Mouse (Mus musculus) neural tube, embryonic 10.5 days (tissue): ENCODE measurements around the gene Fcgrt.

Source experiments
- DNase-seq: peaks from one replicate; pipeline ENCODE4 v3.0.0-alpha.2; 2017; ENCODE audit warnings: low spot score; ENCODE audit errors: extremely low spot score

Fcgrt gene

DNA sequence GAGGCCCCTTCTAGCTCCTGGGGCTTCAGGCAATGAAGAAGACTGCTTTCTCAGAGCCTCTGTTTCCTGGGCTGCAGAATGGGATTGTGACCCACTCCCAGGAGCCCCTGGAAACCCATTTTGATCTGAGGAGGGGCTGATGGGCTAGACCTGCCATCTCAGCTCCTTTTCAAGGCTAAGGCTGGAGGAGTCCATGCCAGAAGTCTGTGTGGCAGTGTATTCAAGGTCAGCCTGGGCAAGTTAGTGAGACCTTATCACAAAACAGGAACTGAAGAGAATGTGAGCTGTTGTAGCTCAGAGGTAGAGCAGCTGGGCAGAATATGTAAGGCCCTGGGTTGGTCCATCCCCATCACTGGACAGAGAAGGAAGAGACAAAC lies 46.7 kb downstream of the Fcgrt start:
- DNase-seq = no peak

DNA sequence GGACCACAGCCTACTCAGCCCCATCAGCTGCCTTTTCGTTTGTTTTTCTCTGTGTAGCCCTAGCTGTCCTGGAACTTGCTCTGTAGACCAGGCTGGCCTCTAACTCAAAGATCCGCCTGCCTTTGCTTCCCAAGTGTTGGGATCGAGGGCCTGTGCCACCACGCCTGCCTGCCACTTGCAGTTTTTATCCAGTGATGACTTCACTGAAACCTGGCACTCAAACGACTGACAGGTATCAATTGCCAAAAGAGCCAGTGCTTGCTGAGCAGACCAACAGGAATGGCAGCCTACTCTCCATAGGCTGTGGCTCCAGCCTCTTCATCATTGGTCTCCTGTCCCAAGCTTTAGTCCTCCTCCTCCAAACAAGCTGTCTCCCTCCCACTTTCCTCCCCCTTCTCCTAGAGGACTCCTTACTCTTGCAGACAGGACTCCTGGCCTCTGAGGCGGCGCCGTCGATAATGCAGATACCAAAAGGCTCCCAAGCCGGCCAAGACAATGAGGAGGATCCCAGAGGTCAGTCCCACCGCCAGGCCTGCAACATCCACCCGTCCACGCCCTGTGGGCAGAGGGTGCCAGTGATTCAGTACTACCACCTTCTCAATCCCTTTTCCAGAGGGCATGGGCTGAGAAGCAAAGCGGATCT lies 47.2 kb downstream of the Fcgrt start:
- DNase-seq = no peak

DNA sequence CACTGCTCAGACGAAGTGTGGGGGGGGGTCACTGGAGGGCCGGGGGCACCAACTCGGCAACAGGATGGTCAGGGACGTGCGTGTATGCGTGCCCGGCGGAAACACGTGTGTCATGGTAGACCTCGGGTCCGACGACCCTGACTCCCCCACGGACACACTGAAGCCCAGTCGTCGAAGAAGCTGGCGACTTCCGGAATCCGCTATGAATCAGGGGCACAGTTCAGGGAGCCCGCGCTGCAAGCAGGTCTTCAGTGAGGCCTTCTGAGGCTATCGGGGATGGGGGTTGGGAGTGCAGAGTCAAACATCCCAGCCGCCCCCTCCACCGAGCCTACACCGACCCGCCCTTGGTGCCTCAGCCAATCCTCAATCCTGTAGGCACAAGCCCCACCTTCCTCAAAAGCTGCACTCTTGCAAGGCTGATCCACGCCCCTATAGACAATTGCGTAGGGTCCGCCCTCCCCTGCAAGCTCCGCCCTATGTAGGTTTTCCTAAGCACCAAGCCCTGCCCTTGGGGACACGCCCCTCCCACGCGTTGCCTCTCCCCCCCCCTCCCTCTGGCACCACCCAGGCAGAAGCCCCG lies 49.6 kb downstream of the Fcgrt start:
- peak; percentile 91 for DNase-seq

DNA sequence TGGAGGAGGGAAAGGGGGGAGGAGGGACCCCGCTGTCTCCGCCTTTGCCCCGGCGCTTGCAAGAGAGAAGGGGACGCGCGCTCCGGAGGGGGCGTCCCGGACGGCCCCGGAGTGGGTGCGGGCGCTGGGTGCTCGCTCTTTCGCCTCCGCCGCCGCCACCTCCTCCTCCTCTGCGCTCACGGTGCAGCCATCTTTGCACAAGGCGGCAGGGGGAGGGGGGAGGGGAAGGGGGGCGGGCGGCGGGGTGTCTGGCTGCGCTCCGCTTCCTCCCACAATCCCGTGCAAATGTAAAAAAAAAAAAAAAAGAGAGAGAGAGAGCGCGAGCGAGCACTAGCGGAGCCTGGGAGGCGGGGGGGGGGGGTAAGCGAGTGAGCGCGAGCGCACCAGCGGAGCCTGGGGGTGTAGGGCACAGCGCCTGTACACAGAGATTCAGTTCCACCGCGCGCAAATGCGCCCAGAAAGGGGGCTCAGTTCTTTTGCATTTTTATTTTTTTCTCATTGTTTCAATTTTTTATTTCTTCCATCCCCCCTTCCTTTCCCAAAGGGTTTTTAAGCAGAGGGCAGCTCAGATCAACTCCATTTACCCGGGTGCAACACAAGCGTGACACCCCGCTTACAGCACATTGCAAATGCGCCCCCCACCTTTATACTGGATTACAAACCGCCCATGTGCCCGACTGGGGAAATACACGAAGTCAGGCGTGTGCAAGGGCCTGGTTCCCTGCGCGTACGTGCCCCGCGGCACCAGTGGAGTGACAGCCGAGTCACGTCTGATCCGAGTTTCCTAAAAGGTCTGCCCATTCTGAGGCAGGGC lies 50.3 kb downstream of the Fcgrt start:
- peak; percentile 85 for DNase-seq

DNA sequence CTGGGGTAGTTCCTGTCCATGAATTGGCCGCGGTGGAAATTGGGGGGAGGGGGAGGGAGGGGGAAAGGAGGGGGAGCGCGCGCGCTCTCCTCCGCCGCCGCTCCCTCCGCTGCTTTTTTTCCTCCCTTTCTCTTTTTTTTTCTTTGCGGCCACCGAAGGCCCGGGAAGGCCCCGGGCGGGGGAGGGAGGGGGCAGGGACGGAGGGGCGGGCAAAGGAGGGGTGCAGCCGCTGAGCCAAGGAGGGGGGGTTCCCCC lies 50.9 kb downstream of the Fcgrt start, which contains the start of gene Prr12:
Gene Prr12 (minus strand): TSS at position 20 of the 255 bp plus-strand sequence.
- no peak for DNase-seq

DNA sequence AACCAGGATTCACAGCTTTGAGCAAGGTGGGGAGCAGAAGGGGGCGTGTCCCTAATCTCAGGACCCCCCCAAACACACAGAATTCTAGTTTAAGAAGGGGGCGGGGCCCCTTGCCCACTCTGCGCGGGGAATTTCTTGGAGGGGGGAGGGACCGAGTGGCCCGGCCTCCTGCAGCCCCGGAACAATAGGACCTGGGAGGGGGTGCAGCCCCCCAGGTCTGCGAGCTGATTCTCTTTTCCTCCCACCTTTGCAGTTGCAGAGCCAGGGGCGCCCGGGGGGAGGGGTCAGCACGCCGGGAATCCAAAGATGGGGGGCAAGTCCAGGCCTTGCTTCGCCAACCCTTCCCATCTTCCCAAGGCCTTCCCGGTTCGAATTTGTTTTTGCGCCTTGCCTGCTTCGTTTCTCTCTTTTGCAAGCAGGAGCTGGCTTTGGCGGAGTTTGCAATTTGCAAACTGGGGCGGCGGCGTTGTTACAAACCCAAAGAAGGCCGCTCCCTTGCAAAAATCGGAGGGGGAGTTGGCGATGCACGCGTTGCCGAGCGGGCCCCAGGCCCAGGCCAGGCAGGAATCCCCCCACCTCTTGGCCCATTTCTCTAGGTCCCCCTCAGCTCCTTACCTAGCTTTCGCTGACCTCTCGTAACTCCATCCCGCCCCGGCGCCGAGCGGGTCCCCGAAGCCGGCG lies 51.3 kb downstream of the Fcgrt start:
- DNase-seq = no peak

DNA sequence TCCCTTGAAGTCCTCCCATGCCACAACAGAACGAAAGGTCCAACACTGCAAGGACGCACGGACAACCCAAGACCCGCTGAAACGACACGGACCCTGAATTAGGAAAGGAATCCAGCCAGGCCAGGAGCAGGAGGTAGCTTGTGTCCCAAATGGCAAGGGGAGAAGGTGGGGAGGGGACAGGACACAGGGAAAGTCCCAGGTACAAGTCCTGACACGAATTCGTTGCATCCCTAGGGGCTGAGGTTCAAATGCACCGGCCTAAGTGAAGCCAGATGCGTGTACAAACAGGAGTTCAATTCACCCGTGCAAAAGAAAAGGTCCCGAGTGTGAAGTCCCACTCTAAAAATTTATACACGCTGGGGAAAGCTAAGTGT lies 52.1 kb downstream of the Fcgrt start:
- peak; percentile 34 for DNase-seq

DNA sequence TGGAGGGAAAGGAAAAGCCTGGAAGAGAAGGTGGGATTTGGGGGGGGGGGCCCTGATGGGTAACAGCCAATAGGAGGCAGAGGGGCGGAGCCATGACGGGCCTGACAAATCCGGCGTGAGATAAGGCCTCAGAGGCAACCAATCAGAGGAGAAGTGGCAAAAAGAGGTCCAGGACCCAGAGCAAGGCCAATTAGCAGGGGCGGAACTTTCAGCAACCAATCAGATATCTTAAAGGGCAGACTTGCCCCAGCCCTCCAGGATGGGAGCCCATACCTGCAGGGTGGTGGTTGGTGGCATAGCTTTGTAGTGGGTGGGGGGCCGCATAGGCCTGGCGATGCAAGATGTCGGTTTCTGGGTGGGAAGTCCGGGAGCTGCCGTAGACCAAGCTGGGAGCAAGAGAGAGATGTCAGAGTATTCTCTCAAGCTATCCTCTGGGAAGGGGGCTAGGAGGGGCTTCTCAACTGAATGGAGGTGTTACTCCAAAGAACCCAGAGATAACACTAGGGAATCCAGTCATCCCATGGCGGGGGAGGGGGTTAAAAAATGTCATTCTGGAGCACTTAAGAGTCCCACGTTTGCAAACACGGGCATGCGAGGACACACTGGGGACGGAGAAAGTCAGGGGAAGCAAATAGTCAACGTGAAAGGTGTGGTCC lies 52.6 kb downstream of the Fcgrt start:
- peak; percentile 79 for DNase-seq

DNA sequence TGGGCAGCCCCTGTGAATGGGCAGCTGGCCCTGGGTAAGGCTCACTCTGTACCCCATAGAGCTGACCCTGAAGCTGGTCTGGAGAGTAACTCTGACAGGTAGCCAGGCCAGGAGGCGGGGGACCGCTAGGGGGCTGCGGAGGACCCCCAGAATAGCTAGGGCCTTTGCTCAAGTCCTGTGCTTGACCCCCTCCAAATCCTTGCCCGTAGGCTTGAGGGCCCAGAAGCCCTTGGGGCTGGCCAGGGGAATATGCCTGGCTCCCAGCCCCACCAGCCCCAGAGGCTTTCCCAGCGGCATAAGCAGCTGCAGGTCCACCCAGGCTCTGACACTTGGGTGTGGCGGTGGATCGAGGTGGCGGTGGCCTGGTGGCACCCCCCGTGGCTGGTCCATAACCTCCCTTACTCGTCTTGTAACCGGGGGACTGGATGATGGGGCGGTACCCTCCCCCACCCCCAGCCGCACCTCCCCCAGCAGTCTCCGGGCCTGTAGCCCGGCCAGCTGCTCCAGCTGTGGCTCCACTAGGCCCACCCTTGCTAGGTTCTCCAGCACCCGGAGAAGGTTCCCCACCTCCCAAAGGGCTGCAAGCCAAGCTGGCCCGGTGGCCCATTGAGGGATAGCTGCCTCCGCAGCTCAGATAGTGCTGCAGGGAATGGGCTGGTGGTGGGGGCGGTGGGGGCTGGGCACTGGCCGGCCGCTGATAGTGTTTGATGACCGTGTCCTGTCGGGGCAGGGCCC lies 54.6 kb downstream of the Fcgrt start:
- no peak for DNase-seq

DNA sequence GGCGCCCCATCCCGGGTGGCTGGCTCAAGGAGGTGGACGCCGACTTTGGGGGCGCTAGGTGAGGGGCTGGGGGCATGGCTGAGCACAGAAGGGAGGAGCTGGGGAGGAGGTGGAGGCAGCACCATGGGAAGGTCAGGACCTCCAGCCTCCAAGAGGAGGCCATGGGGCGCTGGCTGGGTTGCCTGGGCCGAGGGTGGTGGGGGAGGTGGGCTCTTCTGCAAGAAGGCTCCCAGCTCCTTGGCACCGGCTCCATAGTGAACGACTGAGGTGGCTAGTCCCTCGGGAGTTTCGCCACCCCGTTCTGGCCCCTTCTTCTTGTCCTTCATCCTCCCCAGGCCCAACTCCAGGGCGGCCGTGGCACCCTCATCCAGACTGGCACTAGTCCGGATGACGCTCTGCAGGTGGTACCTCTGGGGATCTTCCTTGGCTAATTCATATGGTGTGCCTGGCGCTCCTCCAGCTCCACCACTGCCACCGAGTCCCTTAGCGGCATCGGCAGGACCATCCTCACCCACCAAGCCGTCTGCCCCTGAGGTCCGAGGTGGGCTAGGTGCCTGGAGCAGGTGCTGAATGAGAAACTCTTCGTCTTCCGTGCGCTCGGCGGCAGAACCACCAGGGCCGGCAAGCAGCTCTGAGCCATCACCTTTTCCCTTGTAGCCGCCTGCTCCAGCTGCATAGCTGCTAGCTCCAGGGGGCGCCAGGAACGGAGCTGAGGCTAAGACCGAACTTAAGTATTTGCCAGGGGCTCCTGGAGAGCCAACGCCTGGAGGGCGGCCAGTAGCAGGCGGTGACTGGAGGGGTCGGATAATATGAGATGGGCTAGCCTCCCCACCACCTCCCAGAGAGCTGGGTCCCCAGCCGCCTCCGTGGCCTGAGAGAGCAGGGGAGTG lies 55.4 kb downstream of the Fcgrt start:
- no peak for DNase-seq

DNA sequence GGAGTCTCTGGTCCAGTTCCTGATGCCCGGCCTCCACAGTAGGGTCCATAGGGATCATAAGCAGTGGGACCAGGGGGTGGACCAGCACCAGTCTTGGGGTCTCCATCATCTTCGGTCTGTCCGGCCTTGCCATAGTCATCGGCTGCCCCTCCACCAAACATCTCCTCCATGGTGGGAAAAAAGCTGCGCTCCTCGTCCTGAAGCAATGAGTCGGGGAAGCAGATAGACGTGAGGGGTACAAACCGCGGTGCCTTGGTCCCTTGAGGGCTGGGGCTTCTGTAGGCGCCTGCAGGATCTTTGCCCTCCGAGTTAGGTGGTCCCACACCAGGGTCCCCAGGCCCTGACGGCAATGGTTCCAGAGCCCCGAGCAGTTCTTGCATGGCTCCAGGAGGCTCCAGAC lies 56.2 kb downstream of the Fcgrt start:
- no peak for DNase-seq

DNA sequence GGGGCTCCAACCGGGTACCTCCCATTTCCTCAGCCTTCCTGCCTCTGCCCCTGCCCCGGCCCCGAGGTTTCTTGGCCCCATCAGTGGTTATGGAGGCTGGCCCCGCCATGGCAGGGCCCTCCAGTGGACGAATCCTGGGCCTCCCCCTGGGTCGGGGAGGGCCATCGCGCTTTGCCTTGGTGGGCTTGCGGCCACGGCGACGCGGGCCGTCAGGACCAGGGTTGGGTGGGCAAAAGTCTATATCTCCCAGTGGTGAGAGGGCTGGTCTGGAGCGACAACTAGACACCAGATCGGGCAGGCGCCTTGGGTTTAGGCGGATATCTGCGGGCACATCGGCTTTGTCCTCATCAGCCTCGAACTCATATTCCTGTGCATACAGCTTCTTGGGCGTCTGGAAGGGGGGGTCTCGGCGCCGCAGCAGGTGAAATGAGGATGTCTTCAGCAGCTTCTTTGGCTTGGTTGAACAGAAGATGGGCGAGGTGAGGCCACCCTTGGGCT lies 56.7 kb downstream of the Fcgrt start:
- no peak for DNase-seq

DNA sequence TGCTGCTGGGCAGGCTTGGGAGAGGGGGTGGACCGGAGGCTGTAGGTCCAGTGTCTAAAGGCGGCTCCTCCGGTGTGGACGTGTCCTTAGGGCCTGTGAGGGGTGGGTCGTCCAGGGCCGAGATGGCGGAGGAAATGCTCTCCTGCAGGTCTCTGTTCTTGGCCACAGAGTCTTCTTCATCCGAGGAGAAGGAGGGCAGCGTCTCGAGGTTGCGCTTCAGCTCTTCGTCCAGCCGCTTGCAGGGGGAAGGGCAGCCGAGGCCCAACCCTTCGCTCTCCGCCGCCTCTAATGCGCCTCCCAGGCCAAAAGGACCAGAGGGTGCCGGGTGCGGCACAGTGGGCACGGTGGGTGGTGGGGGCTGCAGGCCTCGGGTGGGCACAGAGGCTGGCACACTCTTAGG lies 57.9 kb downstream of the Fcgrt start:
- DNase-seq = no peak

DNA sequence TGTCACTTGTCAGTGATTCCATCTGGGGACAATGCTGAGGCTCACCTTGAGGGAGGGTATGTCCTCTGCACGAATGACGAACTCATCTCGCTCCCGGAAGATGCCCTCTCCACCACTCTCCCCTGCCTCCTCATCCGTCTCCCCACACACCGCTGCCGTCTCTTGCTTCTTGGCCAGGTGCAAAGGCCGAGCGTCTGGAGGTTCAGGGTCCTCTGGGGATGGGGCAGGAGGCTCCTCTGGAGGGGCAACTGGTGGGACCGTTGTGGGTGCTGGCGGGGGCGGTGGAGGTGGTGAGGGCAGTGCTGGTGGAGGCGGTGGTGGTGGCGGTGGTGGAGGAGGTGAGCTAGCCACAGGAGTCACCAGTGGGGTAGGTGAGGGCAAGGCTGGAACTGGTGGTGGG lies 60.3 kb downstream of the Fcgrt start:
- DNase-seq = no peak
